Mouse (Mus musculus) stomach, postnatal 0 days (tissue): ENCODE measurements around the gene Hist2h2aa2.

ENCODE experiments used
- CTCF ChIP-seq: IDR thresholded peaks from 2 replicates; pipeline ENCODE4 v1.5.1; 2016; ENCODE audit warnings: antibody characterized with exemption, low read depth, mild to moderate bottlenecking, moderate library complexity
- EP300 ChIP-seq: optimal IDR thresholded peaks from 2 replicates; pipeline ENCODE3; 2016; ENCODE audit warnings: antibody characterized with exemption

GRCm38 (mm10) chr3:96262979-96263550 lies 23.0 kb upstream of the Hist2h2aa2 start, which contains the start of gene Hist2h4:
- TF ChIP-seq CTCF (peak; percentile 73), EP300 (peak; percentile 97)
